Comparison of ENCODE assay signal across 7 mouse cellular contexts in genomic region chr11:98021118-98021517, GRCm38 (mm10). TPM values are rescaled to one million over a fixed set of nuclear protein-coding genes. Genes with fewer than 3 reads are reported as not detected.
DNase-seq lines count a peak whose midpoint lies in the region; ATAC-seq and TF ChIP-seq lines count a peak whose summit lies in the region.

No protein-coding gene starts in this region.

- no peaks in the 10 kb centered on the region for H3K9me3 ChIP-seq in liver, embryonic 12.5 days (replicated peaks)
- H3K9me3 ChIP-seq in forebrain, embryonic 14.5 days (replicated peaks; ENCODE audit: control insufficient read depth, low read length), result no peaks in the 10 kb centered on the region
- no peaks in the 10 kb centered on the region for H3K9me3 ChIP-seq in intestine, postnatal 0 days (ENCODE audit: control insufficient read depth)
- H3K9me3 ChIP-seq in neural tube, embryonic 15.5 days (replicated peaks), result no peaks in the 10 kb centered on the region

- TF ChIP-seq CTCF in intestine, postnatal 0 days (IDR thresholded peaks at IDR 0.05; ENCODE audit: low read depth), result no peak

- H3K27ac ChIP-seq in liver, embryonic 12.5 days, result no peak overlapping the region
- no peak overlapping the region for H3K27ac ChIP-seq in forebrain, embryonic 14.5 days (ENCODE audit: low read depth, low read length)
- H3K27ac ChIP-seq in intestine, postnatal 0 days (ENCODE audit: low read depth, low read length), result no peak overlapping the region
- H3K27ac ChIP-seq in neural tube, embryonic 15.5 days (replicated peaks), result 0 out of 2 replicates have a peak overlapping the region, but pooled peaks have one; percentile 97

- no peak for DNase-seq in liver
- DNase-seq in forebrain, embryonic 14.5 days (ENCODE audit: low spot score), result no peak
- no peak for DNase-seq in urinary bladder, postnatal 4 days (ENCODE audit: low spot score in 2 of 2)
- DNase-seq in embryo, embryonic 10 days (ENCODE audit: low spot score), result no peak

- no peak for ATAC-seq in liver, embryonic 12.5 days
- ATAC-seq in forebrain, embryonic 14.5 days, result no peak
- no peak for ATAC-seq in intestine, postnatal 0 days
- no peak for ATAC-seq in neural tube, embryonic 15.5 days (ENCODE audit: low FRiP score)

- H3K4me3 ChIP-seq in liver, embryonic 12.5 days, result 0 out of 2 replicates have a peak overlapping the region, but pooled peaks have one; percentile 65
- peak overlapping the region; percentile 72 for H3K4me3 ChIP-seq in forebrain, embryonic 14.5 days (ENCODE audit: low read depth, low read length)
- H3K4me3 ChIP-seq in intestine, postnatal 0 days (ENCODE audit: low read depth, low read length), result no peak overlapping the region
- H3K4me3 ChIP-seq in neural tube, embryonic 15.5 days (replicated peaks), result peak overlapping the region; percentile 97

- H3K9ac ChIP-seq in liver, embryonic 12.5 days, result no peak overlapping the region
- peak overlapping the region; percentile 83 for H3K9ac ChIP-seq in forebrain, embryonic 14.5 days (ENCODE audit: low read length)
- H3K9ac ChIP-seq in intestine, postnatal 0 days (ENCODE audit: low read depth, low read length), result no peak overlapping the region
- H3K9ac ChIP-seq in neural tube, embryonic 15.5 days (replicated peaks), result peak overlapping the region; percentile 99

- 42% methylated on average over 2 of the region's 2 CpGs for WGBS in liver, embryonic 12.5 days (ENCODE audit: insufficient replicate concordance)
- 43% methylated on average over 2 of the region's 2 CpGs for WGBS in forebrain, embryonic 14.5 days
- WGBS in intestine, postnatal 0 days, result 59% methylated on average over 2 of the region's 2 CpGs
- 58% methylated on average over 2 of the region's 2 CpGs for WGBS in neural tube, embryonic 15.5 days

- H3K27me3 ChIP-seq in liver, embryonic 12.5 days (replicated peaks), result peaks cover 61% of the 10 kb centered on the region
- no peaks in the 10 kb centered on the region for H3K27me3 ChIP-seq in forebrain, embryonic 14.5 days (replicated peaks; ENCODE audit: control insufficient read depth, insufficient read depth, low read length)
- H3K27me3 ChIP-seq in intestine, postnatal 0 days (replicated peaks; ENCODE audit: control insufficient read depth, insufficient read depth, low read length), result no peaks in the 10 kb centered on the region
- no peaks in the 10 kb centered on the region for H3K27me3 ChIP-seq in neural tube, embryonic 15.5 days (replicated peaks)

- peaks cover 40% of the 10 kb centered on the region for H3K4me1 ChIP-seq in liver, embryonic 12.5 days
- peaks cover 39% of the 10 kb centered on the region for H3K4me1 ChIP-seq in forebrain, embryonic 14.5 days (ENCODE audit: control insufficient read depth, insufficient read depth, low read length)
- 0 out of 2 replicates have a peak, but pooled peaks cover 4% of the 10 kb centered on the region for H3K4me1 ChIP-seq in intestine, postnatal 0 days (replicated peaks; ENCODE audit: control insufficient read depth, insufficient read depth, low read length)
- H3K4me1 ChIP-seq in neural tube, embryonic 15.5 days, result peaks cover 55% of the 10 kb centered on the region

- H3K4me2 ChIP-seq in liver, embryonic 12.5 days, result peak overlapping the region; percentile 95
- H3K4me2 ChIP-seq in forebrain, embryonic 14.5 days (ENCODE audit: low read length), result peak overlapping the region; percentile 57
- peak overlapping the region; percentile 93 for H3K4me2 ChIP-seq in intestine, postnatal 0 days (replicated peaks; ENCODE audit: low read depth)
- peak overlapping the region; percentile 70 for H3K4me2 ChIP-seq in neural tube, embryonic 15.5 days

- H3K36me3 ChIP-seq in liver, embryonic 12.5 days, result no peaks in the 10 kb centered on the region
- peaks cover 22% of the 10 kb centered on the region for H3K36me3 ChIP-seq in forebrain, embryonic 14.5 days (ENCODE audit: control insufficient read depth, insufficient read depth, low read length)
- no peaks in the 10 kb centered on the region for H3K36me3 ChIP-seq in intestine, postnatal 0 days (ENCODE audit: control insufficient read depth, insufficient read depth)
- H3K36me3 ChIP-seq in neural tube, embryonic 15.5 days, result peaks cover 24% of the 10 kb centered on the region

RNA-seq across cellular contexts. Expression of gene Cacnb1, which starts 1.7 kb away (rescaled TPM):
- 0.95 and 1.0 TPM in 2 replicates for polyA plus RNA-seq in liver, embryonic 12.5 days (2016; fragmentation: Nextera tagmentation; extraction: Ambion mirVana)
- 22.1 and 29.2 TPM in 2 replicates for polyA plus RNA-seq in forebrain, embryonic 14.5 days (2014; fragmentation: Nextera tagmentation; extraction: Ambion mirVana)
- 2.8 and 3.2 TPM in 2 replicates for polyA plus RNA-seq in intestine, postnatal 0 days (2015; fragmentation: Nextera tagmentation; extraction: Ambion mirVana)
- 50.9 and 63.0 TPM in 2 replicates for polyA plus RNA-seq in neural tube, embryonic 15.5 days (2015; fragmentation: Nextera tagmentation; extraction: Ambion mirVana)

RNA-seq across cellular contexts. Expression of gene Rpl19, which starts 5.4 kb away (rescaled TPM):
- polyA plus RNA-seq in liver, embryonic 12.5 days (2016; fragmentation: Nextera tagmentation; extraction: Ambion mirVana), result 869 and 913 TPM in 2 replicates
- polyA plus RNA-seq in forebrain, embryonic 14.5 days (2014; fragmentation: Nextera tagmentation; extraction: Ambion mirVana), result 787 and 932 TPM in 2 replicates
- 668 and 699 TPM in 2 replicates for polyA plus RNA-seq in intestine, postnatal 0 days (2015; fragmentation: Nextera tagmentation; extraction: Ambion mirVana)
- polyA plus RNA-seq in neural tube, embryonic 15.5 days (2015; fragmentation: Nextera tagmentation; extraction: Ambion mirVana), result 655 and 750 TPM in 2 replicates

RNA-seq across cellular contexts. Expression of gene Arl5c, which starts 25.1 kb away (rescaled TPM):
- 15.6 and 17.1 TPM in 2 replicates for polyA plus RNA-seq in liver, embryonic 12.5 days (2016; fragmentation: Nextera tagmentation; extraction: Ambion mirVana)
- polyA plus RNA-seq in forebrain, embryonic 14.5 days (2014; fragmentation: Nextera tagmentation; extraction: Ambion mirVana), result 2.8 and 4.8 TPM in 2 replicates
- polyA plus RNA-seq in intestine, postnatal 0 days (2015; fragmentation: Nextera tagmentation; extraction: Ambion mirVana), result 4.2 and 4.4 TPM in 2 replicates
- polyA plus RNA-seq in neural tube, embryonic 15.5 days (2015; fragmentation: Nextera tagmentation; extraction: Ambion mirVana), result 11.8 and 14.0 TPM in 2 replicates

RNA-seq across cellular contexts. Expression of gene Stac2, which starts 32.1 kb away (rescaled TPM):
- polyA plus RNA-seq in liver, embryonic 12.5 days (2016; fragmentation: Nextera tagmentation; extraction: Ambion mirVana), result 0.07 and 0.10 TPM in 2 replicates
- polyA plus RNA-seq in forebrain, embryonic 14.5 days (2014; fragmentation: Nextera tagmentation; extraction: Ambion mirVana), result 1.1 and 2.4 TPM in 2 replicates
- polyA plus RNA-seq in intestine, postnatal 0 days (2015; fragmentation: Nextera tagmentation; extraction: Ambion mirVana), result 0.13 TPM in 1 of 2 replicates, not detected in the other
- polyA plus RNA-seq in neural tube, embryonic 15.5 days (2015; fragmentation: Nextera tagmentation; extraction: Ambion mirVana), result 15.8 and 18.2 TPM in 2 replicates

RNA-seq across cellular contexts. Expression of gene Plxdc1, which starts 34.9 kb away (rescaled TPM):
- 0.33 and 0.38 TPM in 2 replicates for polyA plus RNA-seq in liver, embryonic 12.5 days (2016; fragmentation: Nextera tagmentation; extraction: Ambion mirVana)
- 0.48 and 0.84 TPM in 2 replicates for polyA plus RNA-seq in forebrain, embryonic 14.5 days (2014; fragmentation: Nextera tagmentation; extraction: Ambion mirVana)
- polyA plus RNA-seq in intestine, postnatal 0 days (2015; fragmentation: Nextera tagmentation; extraction: Ambion mirVana), result 0.30 and 0.31 TPM in 2 replicates
- 1.1 and 1.8 TPM in 2 replicates for polyA plus RNA-seq in neural tube, embryonic 15.5 days (2015; fragmentation: Nextera tagmentation; extraction: Ambion mirVana)

Comparison
In these comparisons a context has a peak if more than half of its experiments do, and no peak if none do; other contexts are left out.
1. H3K9ac ChIP-seq: peak in forebrain, embryonic 14.5 days (single experiment) and neural tube, embryonic 15.5 days (single experiment); none in liver, embryonic 12.5 days (single experiment) and intestine, postnatal 0 days (single experiment).
2. Peak in every context shown above with its lines, with median percentiles within 50 percentile points of each other: H3K4me2 ChIP-seq.